Mouse (Mus musculus): ENCODE measurements at regions not wholly inside any gene's neighbourhood (a gene's known extent, or its start where the extent isn't known, plus 50 kb on each side); places are given as distances from the start of the nearest gene placed in this dataset.

DNA sequence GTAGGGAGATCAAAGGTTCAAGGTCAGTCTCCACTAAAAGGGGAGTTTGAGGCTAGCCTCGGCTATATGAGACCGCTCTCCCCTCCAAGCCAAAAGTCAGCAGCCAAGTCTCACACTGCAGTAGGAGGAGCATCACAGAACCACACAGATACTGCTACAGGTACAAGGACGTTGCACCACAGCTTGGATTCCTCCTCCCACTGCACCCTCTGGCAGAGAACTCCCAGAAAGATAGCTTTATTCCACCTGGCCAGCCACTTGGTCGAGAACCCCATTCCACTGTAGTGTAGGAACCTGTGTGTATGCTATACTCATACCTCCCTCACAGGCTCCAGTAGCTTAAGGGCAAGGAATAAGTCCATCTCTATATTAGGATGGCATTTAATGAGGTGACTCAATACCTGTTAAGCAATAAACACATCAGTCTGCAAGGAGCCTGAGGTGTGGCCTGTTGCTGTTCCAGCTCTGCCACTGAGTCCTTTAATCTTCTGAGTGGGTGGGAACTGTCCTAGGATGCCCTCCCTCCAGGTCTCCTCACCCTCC lies 254.0 kb downstream of the Sox4 start:
- WGBS, result 91% methylated on average over 4 of the region's 4 CpGs
- no peaks in the 10 kb centered on the region for H3K36me3 ChIP-seq (replicated peaks; ENCODE audit: control insufficient read depth, insufficient read depth, low read length)
- no peak overlapping the region for H3K9ac ChIP-seq (replicated peaks; ENCODE audit: low read depth, low read length)
- H3K27ac ChIP-seq (ENCODE audit: low read depth), result no peak overlapping the region
- DNase-seq (ENCODE audit: low spot score), result no peak
- H3K9me3 ChIP-seq (replicated peaks; ENCODE audit: control insufficient read depth, low read length), result no peaks in the 10 kb centered on the region
- peaks cover 11% of the 10 kb centered on the region for H3K4me1 ChIP-seq (ENCODE audit: control insufficient read depth, insufficient read depth)
- no peak overlapping the region for H3K4me2 ChIP-seq (ENCODE audit: low read depth, low read length)
- ATAC-seq (ENCODE audit: insufficient read depth, low read depth), result no peak
- no peaks in the 10 kb centered on the region for H3K27me3 ChIP-seq (ENCODE audit: control insufficient read depth, insufficient read depth, low read length)
- no peak overlapping the region for H3K4me3 ChIP-seq (ENCODE audit: low read depth, low read length)
- no peak for TF ChIP-seq EP300 (IDR thresholded peaks at IDR 0.05; ENCODE audit: low read depth)
- TF ChIP-seq CTCF (IDR thresholded peaks at IDR 0.05; ENCODE audit: low read depth), result no peak

DNA sequence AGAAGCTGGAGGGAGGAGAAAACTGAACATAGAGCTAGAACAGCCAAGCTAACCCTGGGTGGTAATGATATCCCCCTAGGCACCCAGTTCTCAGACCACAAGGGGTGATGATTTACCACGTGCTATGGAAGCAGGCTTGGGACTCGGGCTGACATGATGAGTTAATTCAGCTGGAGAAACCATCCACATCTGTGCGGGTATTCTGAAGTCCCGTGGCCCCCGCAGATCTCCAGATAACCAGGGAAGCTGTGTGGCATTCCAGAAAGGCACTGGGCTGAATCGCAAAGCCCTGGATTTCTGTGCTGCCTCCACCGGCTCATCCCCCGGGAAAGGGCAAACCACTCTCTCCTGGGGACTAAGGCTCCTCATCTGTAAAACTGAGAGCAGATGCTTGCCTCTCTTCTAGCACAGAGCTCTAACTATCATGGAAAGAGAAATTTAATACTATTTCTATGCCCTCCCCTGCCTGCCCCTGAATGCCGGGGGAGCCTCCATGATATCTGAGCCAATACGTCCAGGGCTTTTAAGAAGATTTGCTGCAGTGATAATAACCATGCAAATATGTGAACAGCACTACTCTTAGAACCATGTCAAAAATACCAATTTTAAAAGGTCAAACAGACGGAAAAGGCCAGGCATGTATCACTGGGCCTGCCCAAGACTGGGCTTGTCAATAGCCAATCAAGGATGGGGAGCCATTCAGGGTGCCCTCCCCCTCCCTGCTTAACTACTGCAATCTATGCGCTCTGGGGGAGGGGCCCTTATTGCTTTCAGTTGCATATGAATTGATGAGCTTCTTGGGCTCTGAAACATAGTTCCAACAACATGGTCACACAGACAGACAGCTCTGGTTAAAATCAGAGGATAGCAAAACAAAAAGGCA lies 255.5 kb downstream of the Sox4 start:
- Histone ChIP-seq H3K9me3 (replicated peaks; ENCODE audit: control insufficient read depth, low read length) (no peaks in the 10 kb centered on the region), H3K4me3 (ENCODE audit: low read depth, low read length) (no peak overlapping the region), H3K9ac (replicated peaks; ENCODE audit: low read depth, low read length) (no peak overlapping the region), H3K4me2 (ENCODE audit: low read depth, low read length) (no peak overlapping the region), H3K4me1 (ENCODE audit: control insufficient read depth, insufficient read depth) (peaks cover 11% of the 10 kb centered on the region), H3K27me3 (ENCODE audit: control insufficient read depth, insufficient read depth, low read length) (no peaks in the 10 kb centered on the region), H3K36me3 (replicated peaks; ENCODE audit: control insufficient read depth, insufficient read depth, low read length) (no peaks in the 10 kb centered on the region), H3K27ac (ENCODE audit: low read depth) (no peak overlapping the region)
- no peak for DNase-seq (ENCODE audit: low spot score)
- 57% methylated on average over 12 of the region's 12 CpGs for WGBS
- ATAC-seq (ENCODE audit: insufficient read depth, low read depth), result no peak
- TF ChIP-seq CTCF (IDR thresholded peaks at IDR 0.05; ENCODE audit: low read depth), result no peak
- no peak for TF ChIP-seq EP300 (IDR thresholded peaks at IDR 0.05; ENCODE audit: low read depth)

DNA sequence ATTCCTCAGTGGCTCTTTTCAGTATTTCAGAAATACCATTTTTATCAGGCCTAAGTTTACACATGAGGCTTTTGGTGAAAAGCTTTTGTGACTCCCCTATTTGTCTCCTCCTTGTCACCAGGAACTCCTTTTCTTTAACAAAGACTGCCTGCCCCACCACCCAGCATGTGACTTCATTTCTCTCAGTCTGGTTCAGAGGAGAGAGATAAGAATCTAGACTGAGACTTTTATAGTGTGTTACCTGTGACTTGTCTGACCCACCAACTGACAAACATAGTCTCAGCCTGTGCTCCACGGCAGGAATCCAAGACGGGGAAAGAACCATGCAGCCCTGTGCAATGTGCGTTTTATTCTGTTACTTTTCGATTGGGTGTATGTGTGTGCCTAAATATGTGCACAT lies 260.4 kb downstream of the Sox4 start:
- Histone ChIP-seq H3K27ac (ENCODE audit: low read depth) (no peak overlapping the region), H3K27me3 (ENCODE audit: control insufficient read depth, insufficient read depth, low read length) (no peaks in the 10 kb centered on the region), H3K9me3 (replicated peaks; ENCODE audit: control insufficient read depth, low read length) (peaks cover 5% of the 10 kb centered on the region; the same call in 1 of the 2 replicates), H3K36me3 (replicated peaks; ENCODE audit: control insufficient read depth, insufficient read depth, low read length) (no peaks in the 10 kb centered on the region), H3K4me2 (ENCODE audit: low read depth, low read length) (no peak overlapping the region), H3K4me1 (ENCODE audit: control insufficient read depth, insufficient read depth) (no peaks in the 10 kb centered on the region), H3K9ac (replicated peaks; ENCODE audit: low read depth, low read length) (no peak overlapping the region), H3K4me3 (ENCODE audit: low read depth, low read length) (no peak overlapping the region)
- no peak for TF ChIP-seq EP300 (IDR thresholded peaks at IDR 0.05; ENCODE audit: low read depth)
- no peak for TF ChIP-seq CTCF (IDR thresholded peaks at IDR 0.05; ENCODE audit: low read depth)
- no peak for ATAC-seq (ENCODE audit: insufficient read depth, low read depth)
- DNase-seq (ENCODE audit: low spot score), result no peak
- 78% methylated on average over 4 of the region's 4 CpGs for WGBS

DNA sequence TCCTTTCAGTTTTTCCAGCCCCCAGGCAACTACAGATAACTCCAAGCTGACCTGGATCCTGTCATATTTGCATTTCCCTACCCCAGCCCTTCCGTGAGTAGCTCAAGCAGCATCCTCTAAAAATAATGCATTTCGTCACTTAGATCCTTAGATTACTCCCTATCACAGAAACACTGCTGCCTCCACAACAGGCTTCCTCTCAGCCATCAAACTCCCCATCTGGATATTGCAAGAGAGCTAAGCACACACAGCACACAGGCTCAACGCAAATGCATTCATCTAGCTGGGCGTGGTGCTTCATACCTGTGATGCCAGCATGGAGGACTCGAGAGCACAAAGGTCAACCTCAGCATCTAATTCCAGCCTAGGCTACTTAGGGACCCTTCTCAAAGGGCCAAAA lies 260.9 kb downstream of the Sox4 start:
- peaks cover 5% of the 10 kb centered on the region; the same call in 1 of the 2 replicates for H3K9me3 ChIP-seq (replicated peaks; ENCODE audit: control insufficient read depth, low read length)
- H3K4me1 ChIP-seq (ENCODE audit: control insufficient read depth, insufficient read depth), result no peaks in the 10 kb centered on the region
- no peak overlapping the region for H3K4me2 ChIP-seq (ENCODE audit: low read depth, low read length)
- H3K27me3 ChIP-seq (ENCODE audit: control insufficient read depth, insufficient read depth, low read length), result no peaks in the 10 kb centered on the region
- no peak overlapping the region for H3K27ac ChIP-seq (ENCODE audit: low read depth)
- WGBS, result 45% methylated on average over 5 of the region's 5 CpGs
- H3K4me3 ChIP-seq (ENCODE audit: low read depth, low read length), result no peak overlapping the region
- no peaks in the 10 kb centered on the region for H3K36me3 ChIP-seq (replicated peaks; ENCODE audit: control insufficient read depth, insufficient read depth, low read length)
- no peak overlapping the region for H3K9ac ChIP-seq (replicated peaks; ENCODE audit: low read depth, low read length)
- DNase-seq (ENCODE audit: low spot score) (no peak), ATAC-seq (ENCODE audit: insufficient read depth, low read depth) (no peak; the same call in 1 of the 2 replicates)
- TF ChIP-seq EP300 (IDR thresholded peaks at IDR 0.05; ENCODE audit: low read depth), result no peak
- no peak for TF ChIP-seq CTCF (IDR thresholded peaks at IDR 0.05; ENCODE audit: low read depth)

DNA sequence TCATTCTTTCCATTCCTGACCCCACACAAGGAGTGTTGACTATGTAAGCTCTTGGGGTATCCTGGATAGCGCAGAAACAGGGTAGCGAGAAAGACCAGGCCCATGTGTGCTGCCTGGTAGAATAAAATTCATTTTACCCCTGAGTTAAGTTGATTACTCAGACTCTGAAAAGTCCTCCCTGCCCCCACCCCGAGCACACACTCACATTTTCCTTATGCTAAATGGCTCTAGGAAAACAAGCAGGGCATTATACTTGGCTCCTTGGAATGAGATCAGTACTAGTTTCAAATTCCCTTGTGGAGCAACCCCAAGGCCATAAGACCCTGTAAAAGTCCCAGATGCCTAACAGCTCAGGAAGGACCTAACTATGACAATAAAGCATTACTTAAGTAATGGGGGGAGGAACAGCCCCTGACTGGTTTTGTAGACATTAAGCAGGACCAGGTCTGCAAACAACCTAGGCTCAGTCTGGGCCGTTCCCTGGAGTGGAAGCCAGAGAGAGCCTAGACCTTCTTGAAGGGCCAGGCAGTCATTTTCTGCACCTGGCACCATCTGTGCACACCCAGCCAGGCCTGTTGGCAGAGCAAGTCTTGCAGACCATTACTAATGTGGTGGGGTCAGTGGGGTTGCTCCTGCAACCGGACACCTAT lies 262.9 kb downstream of the Sox4 start:
- no peak overlapping the region for H3K27ac ChIP-seq (ENCODE audit: low read depth)
- ATAC-seq (ENCODE audit: insufficient read depth, low read depth), result no peak

More for the DNA sequence above, 262.9 kb downstream of the Sox4 start:
- H3K4me2 ChIP-seq (ENCODE audit: low read depth, low read length), result no peak overlapping the region
- no peaks in the 10 kb centered on the region for H3K36me3 ChIP-seq (replicated peaks; ENCODE audit: control insufficient read depth, insufficient read depth, low read length)
- 88% methylated on average over 5 of the region's 5 CpGs for WGBS
- peaks cover 5% of the 10 kb centered on the region; the same call in 1 of the 2 replicates for H3K9me3 ChIP-seq (replicated peaks; ENCODE audit: control insufficient read depth, low read length)
- 0 out of 2 replicates have a peak, but pooled peaks cover 2% of the 10 kb centered on the region for H3K4me1 ChIP-seq (ENCODE audit: control insufficient read depth, insufficient read depth)
- TF ChIP-seq CTCF (IDR thresholded peaks at IDR 0.05; ENCODE audit: low read depth) (no peak), EP300 (IDR thresholded peaks at IDR 0.05; ENCODE audit: low read depth) (no peak)
- no peak overlapping the region for H3K9ac ChIP-seq (replicated peaks; ENCODE audit: low read depth, low read length)
- no peak overlapping the region for H3K4me3 ChIP-seq (ENCODE audit: low read depth, low read length)
- no peak for DNase-seq (ENCODE audit: low spot score)
- no peaks in the 10 kb centered on the region for H3K27me3 ChIP-seq (ENCODE audit: control insufficient read depth, insufficient read depth, low read length)
